Comparison of ENCODE assay signal across 10 mouse cellular contexts in genomic region chr9:106269879-106270278, GRCm38 (mm10). TPM values are rescaled to one million over a fixed set of nuclear protein-coding genes. Genes with fewer than 3 reads are reported as not detected.
DNase-seq lines count a peak whose midpoint lies in the region; ATAC-seq lines count a peak whose summit lies in the region.
"Had no signal": no experiment of that assay in that cellular context is flagged by ENCODE, and none has a peak within 500 bp of the region (broad histone marks: within the 10 kb centered on the region; RNA-seq: fewer than 3 reads in every experiment).

No protein-coding gene starts in this region.

- no peaks in the 10 kb centered on the region for H3K4me1 ChIP-seq in neural tube, embryonic 11.5 days (ENCODE audit: control insufficient read depth, insufficient read depth, low read length)
- peaks cover 38% of the 10 kb centered on the region for H3K4me1 ChIP-seq in forebrain, embryonic 10.5 days
- H3K4me1 ChIP-seq in intestine, embryonic 15.5 days (replicated peaks) = peaks cover 23% of the 10 kb centered on the region

- no peaks in the 10 kb centered on the region for H3K27me3 ChIP-seq in neural tube, embryonic 11.5 days (ENCODE audit: control insufficient read depth, insufficient read depth, low read length)
- H3K27me3 ChIP-seq in forebrain, embryonic 10.5 days (ENCODE audit: poor library complexity, severe bottlenecking) = no peaks in the 10 kb centered on the region
- no peaks in the 10 kb centered on the region for H3K27me3 ChIP-seq in intestine, embryonic 15.5 days (replicated peaks)

- H3K36me3 ChIP-seq in neural tube, embryonic 11.5 days (ENCODE audit: control insufficient read depth, insufficient read depth, low read length) = no peaks in the 10 kb centered on the region
- no peaks in the 10 kb centered on the region for H3K36me3 ChIP-seq in forebrain, embryonic 10.5 days (replicated peaks)
- no peaks in the 10 kb centered on the region for H3K36me3 ChIP-seq in intestine, embryonic 15.5 days

- H3K4me3 ChIP-seq in neural tube, embryonic 11.5 days (ENCODE audit: low read depth, low read length) = no peak overlapping the region
- no peak overlapping the region for H3K4me3 ChIP-seq in forebrain, embryonic 10.5 days
- H3K4me3 ChIP-seq in intestine, embryonic 15.5 days (replicated peaks) = no peak overlapping the region

- H3K9ac ChIP-seq in neural tube, embryonic 11.5 days (ENCODE audit: low read length) = no peak overlapping the region
- no peak overlapping the region for H3K9ac ChIP-seq in intestine, embryonic 15.5 days

- no peak overlapping the region for H3K4me2 ChIP-seq in neural tube, embryonic 11.5 days (ENCODE audit: low read depth)
- no peak overlapping the region for H3K4me2 ChIP-seq in intestine, embryonic 15.5 days (replicated peaks)

- DNase-seq in neural tube, embryonic 11.5 days (ENCODE audit: low spot score) = peak; percentile 28
- DNase-seq in neural tube, embryonic 10.5 days (ENCODE audit: extremely low spot score, low spot score) = no peak
- no peak for DNase-seq in forebrain, embryonic 10.5 days (ENCODE audit: extremely low spot score, low spot score)
- no peak for DNase-seq in cerebellum, adult 9-10 months
- no peak for DNase-seq in spleen, postnatal 10 days (ENCODE audit: low spot score in 2 of 2)
- no peak for DNase-seq in natural killer cell, adult 2 months (ENCODE audit: low spot score in 2 of 2)
- DNase-seq: kidney, adult 8-10 months; left cerebral cortex, postnatal 4 days had no signal

- ATAC-seq in neural tube, embryonic 11.5 days (ENCODE audit: insufficient read depth, low FRiP score, low TSS enrichment) = no peak
- peak; percentile 81 for ATAC-seq in intestine, embryonic 15.5 days
- ATAC-seq in neutrophil, adult 5-6 weeks (ENCODE audit: extremely low read depth, insufficient number of reproducible peaks, low FRiP score, poor library complexity, severe bottlenecking) = peak; percentile 61

- no peak overlapping the region for H3K27ac ChIP-seq in neural tube, embryonic 11.5 days (ENCODE audit: low read depth, low read length)
- H3K27ac ChIP-seq in forebrain, embryonic 10.5 days = peak overlapping the region; percentile 21
- peak overlapping the region; percentile 45; the same call in 1 of the 2 replicates for H3K27ac ChIP-seq in intestine, embryonic 15.5 days

- H3K9me3 ChIP-seq in neural tube, embryonic 11.5 days (ENCODE audit: control insufficient read depth, low read length) = no peaks in the 10 kb centered on the region
- no peaks in the 10 kb centered on the region for H3K9me3 ChIP-seq in forebrain, embryonic 10.5 days
- H3K9me3 ChIP-seq in intestine, embryonic 15.5 days = no peaks in the 10 kb centered on the region

- WGBS in neural tube, embryonic 11.5 days = 22% methylated on average over 2 of the region's 2 CpGs
- WGBS in forebrain, embryonic 10.5 days = 42% methylated on average over 2 of the region's 2 CpGs
- WGBS in intestine, embryonic 15.5 days = 27% methylated on average over 2 of the region's 2 CpGs

RNA-seq across cellular contexts. Expression of gene Poc1a, which starts 11.0 kb away (rescaled TPM):
- 23.7 and 26.6 TPM in 2 replicates for polyA plus RNA-seq in neural tube, embryonic 11.5 days (2014; fragmentation: Nextera tagmentation; extraction: Ambion mirVana)
- 42.7 and 46.4 TPM in 2 replicates for polyA plus RNA-seq in forebrain, embryonic 10.5 days (2016; fragmentation: Nextera tagmentation; extraction: Ambion mirVana)
- 25.9 and 28.2 TPM in 2 replicates for polyA plus RNA-seq in intestine, embryonic 15.5 days (2015; fragmentation: Nextera tagmentation; extraction: Ambion mirVana)
- total RNA-seq in neutrophil, adult 5-6 weeks (2017) = 0.98 and 1.4 TPM in 2 replicates

RNA-seq across cellular contexts. Expression of gene Alas1, which starts 21.4 kb away (rescaled TPM):
- polyA plus RNA-seq in neural tube, embryonic 11.5 days (2014; fragmentation: Nextera tagmentation; extraction: Ambion mirVana) = 89.5 and 89.8 TPM in 2 replicates
- 74.2 and 75.2 TPM in 2 replicates for polyA plus RNA-seq in forebrain, embryonic 10.5 days (2016; fragmentation: Nextera tagmentation; extraction: Ambion mirVana)
- 110 TPM in 2 replicates for polyA plus RNA-seq in intestine, embryonic 15.5 days (2015; fragmentation: Nextera tagmentation; extraction: Ambion mirVana)
- total RNA-seq in neutrophil, adult 5-6 weeks (2017) = 78.1 and 87.3 TPM in 2 replicates

RNA-seq across cellular contexts. Expression of gene Tlr9, which starts 47.5 kb away (rescaled TPM):
- 0.07 TPM in 1 of 2 replicates, not detected in the other for polyA plus RNA-seq in neural tube, embryonic 11.5 days (2014; fragmentation: Nextera tagmentation; extraction: Ambion mirVana)
- polyA plus RNA-seq in forebrain, embryonic 10.5 days (2016; fragmentation: Nextera tagmentation; extraction: Ambion mirVana) = 0.04 TPM in 1 of 2 replicates, not detected in the other
- polyA plus RNA-seq in intestine, embryonic 15.5 days (2015; fragmentation: Nextera tagmentation; extraction: Ambion mirVana) = 0.16 and 0.19 TPM in 2 replicates
- total RNA-seq in neutrophil, adult 5-6 weeks (2017) = 14.5 and 14.8 TPM in 2 replicates
